Mouse (Mus musculus): ENCODE measurements around the gene Ddx23. TPM values are rescaled to one million over a fixed set of nuclear protein-coding genes. Genes with fewer than 3 reads are reported as not detected.

Ddx23 gene
- polyA plus RNA-seq, 1 experiment from 2014 or later = 16.4 TPM

GRCm38 (mm10) chr15:98646737-98647136 lies 16.0 kb downstream of the Ddx23 start:
- H3K36me3 ChIP-seq = peaks cover 97% of the 10 kb centered on the region
- no peaks in the 10 kb centered on the region for H3K9me3 ChIP-seq (replicated peaks)
- no peak overlapping the region for H3K4me3 ChIP-seq
- no peak overlapping the region for H3K27ac ChIP-seq (ENCODE audit: poor library complexity, severe bottlenecking)
- no peak overlapping the region for H3K4me2 ChIP-seq
- WGBS = 80% methylated on average over 8 of the region's 8 CpGs
- no peaks in the 10 kb centered on the region for H3K4me1 ChIP-seq (replicated peaks)
- H3K27me3 ChIP-seq (replicated peaks) = no peaks in the 10 kb centered on the region
- ATAC-seq (ENCODE audit: insufficient number of reproducible peaks, low FRiP score) = no peak
- H3K9ac ChIP-seq = no peak overlapping the region

DNA sequence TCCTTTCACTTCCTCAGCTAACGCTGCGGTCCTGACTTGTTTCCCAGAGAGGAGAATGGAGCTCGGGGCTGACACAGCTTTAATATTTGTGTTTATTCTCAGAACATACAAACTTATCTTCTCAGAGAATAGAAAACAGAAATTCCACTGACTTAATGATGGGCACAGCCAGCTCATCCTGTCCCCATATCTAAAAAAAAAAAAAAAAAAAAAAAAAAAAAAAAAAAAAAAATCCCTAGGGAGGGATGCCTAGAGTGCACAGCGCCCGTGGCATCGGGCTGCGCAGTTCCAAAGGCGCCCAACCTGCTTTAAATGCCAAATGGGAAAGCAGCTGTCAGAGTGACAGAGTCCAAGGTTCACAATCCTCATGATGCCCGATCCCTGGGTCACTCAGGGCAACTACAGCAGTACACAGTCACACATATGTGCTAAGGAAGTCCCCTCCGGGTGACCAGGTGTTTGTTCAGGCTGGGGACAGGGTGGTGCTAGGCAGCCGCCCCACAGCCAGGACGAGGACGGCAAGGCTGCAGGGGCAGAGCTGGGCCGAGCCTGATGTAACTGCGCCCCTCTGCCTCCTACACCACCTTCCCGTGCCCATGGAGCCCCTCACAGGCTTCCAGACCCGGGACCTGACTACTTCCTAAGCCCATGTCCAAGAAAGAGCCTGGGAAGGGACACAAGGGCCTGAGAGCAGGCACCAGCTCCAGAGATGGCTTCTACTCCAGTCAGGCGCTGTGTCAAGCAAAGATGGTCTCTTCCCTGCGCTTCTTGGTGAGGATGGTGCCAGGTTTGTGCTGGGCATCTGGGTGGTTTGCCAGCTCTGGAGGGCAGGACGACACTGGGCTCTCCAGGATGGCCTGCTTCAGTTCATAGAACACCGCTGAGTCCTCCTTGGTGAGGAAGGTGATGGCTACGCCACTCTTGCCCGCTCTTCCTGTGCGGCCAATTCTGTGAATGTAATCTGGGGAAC lies 17.4 kb downstream of the Ddx23 start:
- H3K4me3 ChIP-seq = no peak overlapping the region
- ATAC-seq (ENCODE audit: insufficient number of reproducible peaks, low FRiP score) = no peak
- no peak overlapping the region for H3K9ac ChIP-seq
- H3K4me2 ChIP-seq = no peak overlapping the region
- no peak overlapping the region for H3K27ac ChIP-seq (ENCODE audit: poor library complexity, severe bottlenecking)
- no peaks in the 10 kb centered on the region for H3K4me1 ChIP-seq (replicated peaks)
- H3K27me3 ChIP-seq (replicated peaks) = no peaks in the 10 kb centered on the region
- H3K9me3 ChIP-seq (replicated peaks) = no peaks in the 10 kb centered on the region
- 92% methylated on average over 24 of the region's 24 CpGs for WGBS
- peaks cover 92% of the 10 kb centered on the region for H3K36me3 ChIP-seq

GRCm38 (mm10) chr15:98644406-98644805 lies 18.3 kb downstream of the Ddx23 start:
- 87% methylated on average over 12 of the region's 12 CpGs for WGBS
- ATAC-seq (ENCODE audit: insufficient number of reproducible peaks, low FRiP score) = no peak
- no peaks in the 10 kb centered on the region for H3K9me3 ChIP-seq (replicated peaks)
- no peak overlapping the region for H3K4me2 ChIP-seq
- H3K4me3 ChIP-seq = no peak overlapping the region
- no peaks in the 10 kb centered on the region for H3K4me1 ChIP-seq (replicated peaks)
- H3K9ac ChIP-seq = no peak overlapping the region
- H3K36me3 ChIP-seq = peaks cover 85% of the 10 kb centered on the region
- H3K27ac ChIP-seq (ENCODE audit: poor library complexity, severe bottlenecking) = no peak overlapping the region
- 0 out of 2 replicates have a peak, but pooled peaks cover 3% of the 10 kb centered on the region for H3K27me3 ChIP-seq (replicated peaks)

- no peak overlapping the region for H3K27ac ChIP-seq (ENCODE audit: poor library complexity, severe bottlenecking)
- peaks cover 43% of the 10 kb centered on the region for H3K36me3 ChIP-seq
- no peak overlapping the region for H3K4me3 ChIP-seq
- H3K9me3 ChIP-seq (replicated peaks) = no peaks in the 10 kb centered on the region
- 34% methylated on average over 8 of the region's 8 CpGs for WGBS
- no peak overlapping the region for H3K4me2 ChIP-seq
- H3K4me1 ChIP-seq (replicated peaks) = peaks cover 11% of the 10 kb centered on the region
- H3K9ac ChIP-seq = no peak overlapping the region
- peaks cover 34% of the 10 kb centered on the region for H3K27me3 ChIP-seq (replicated peaks)
- no peak for ATAC-seq (ENCODE audit: insufficient number of reproducible peaks, low FRiP score)
Observed at GRCm38 (mm10) chr15:98640157-98640556, 22.5 kb downstream of the Ddx23 start.

DNA sequence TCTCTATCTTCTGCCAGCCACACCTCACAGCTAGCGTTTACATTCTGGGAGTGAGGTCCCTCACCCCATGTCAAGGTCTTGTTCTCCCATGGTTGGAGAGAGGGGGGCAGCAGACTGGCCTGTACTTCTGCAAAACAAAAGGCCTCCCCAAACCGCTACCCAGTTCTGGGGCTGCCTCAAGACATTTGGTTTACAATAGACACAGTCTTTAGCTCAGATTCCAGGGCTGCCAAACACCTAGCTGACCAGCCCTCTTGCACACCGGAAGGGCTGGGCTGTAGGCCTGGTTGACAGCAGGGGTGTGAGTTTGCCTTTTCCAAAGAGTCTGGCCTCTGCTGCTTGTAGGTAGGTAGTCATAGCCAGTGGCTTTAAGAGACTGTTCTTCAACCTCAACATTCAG lies 25.5 kb downstream of the Ddx23 start:
- H3K4me1 ChIP-seq (replicated peaks) = peaks cover 35% of the 10 kb centered on the region
- H3K4me3 ChIP-seq = no peak overlapping the region
- no peaks in the 10 kb centered on the region for H3K9me3 ChIP-seq (replicated peaks)
- H3K4me2 ChIP-seq = no peak overlapping the region
- 60% methylated on average over 3 of the region's 3 CpGs for WGBS
- H3K36me3 ChIP-seq = peaks cover 15% of the 10 kb centered on the region
- peaks cover 57% of the 10 kb centered on the region for H3K27me3 ChIP-seq (replicated peaks)
- H3K27ac ChIP-seq (ENCODE audit: poor library complexity, severe bottlenecking) = no peak overlapping the region
- H3K9ac ChIP-seq = no peak overlapping the region
- no peak for ATAC-seq (ENCODE audit: insufficient number of reproducible peaks, low FRiP score)

DNA sequence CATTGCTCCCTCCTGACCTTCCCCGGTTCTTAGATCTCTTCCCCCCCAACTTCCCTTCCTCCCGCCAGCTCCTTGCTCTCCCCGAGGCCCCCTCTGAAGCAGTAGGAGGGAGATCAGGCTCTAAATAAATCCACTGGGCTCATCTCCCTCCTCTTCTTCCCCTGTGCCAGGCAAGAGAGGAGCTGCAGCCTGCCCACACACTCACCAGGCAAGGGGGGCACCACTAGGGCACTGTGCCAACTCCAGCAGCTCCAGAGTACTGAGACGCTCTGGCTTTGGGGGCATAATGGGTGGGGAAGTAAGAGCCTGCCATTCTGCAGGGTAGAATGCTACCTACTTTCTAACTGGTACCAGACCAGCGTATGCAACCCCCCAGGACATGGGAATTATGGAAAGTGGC lies 26.2 kb downstream of the Ddx23 start:
- peaks cover 9% of the 10 kb centered on the region; the same call in 1 of the 2 replicates for H3K36me3 ChIP-seq
- no peak for ATAC-seq (ENCODE audit: insufficient number of reproducible peaks, low FRiP score)
- WGBS = 51% methylated on average over 5 of the region's 5 CpGs
- H3K4me1 ChIP-seq (replicated peaks) = peaks cover 41% of the 10 kb centered on the region
- H3K9me3 ChIP-seq (replicated peaks) = no peaks in the 10 kb centered on the region
- H3K4me3 ChIP-seq = no peak overlapping the region
- H3K27ac ChIP-seq (ENCODE audit: poor library complexity, severe bottlenecking) = no peak overlapping the region
- H3K9ac ChIP-seq = no peak overlapping the region
- peaks cover 62% of the 10 kb centered on the region for H3K27me3 ChIP-seq (replicated peaks)
- H3K4me2 ChIP-seq = peak overlapping the region; percentile 81; the same call in 1 of the 2 replicates

DNA sequence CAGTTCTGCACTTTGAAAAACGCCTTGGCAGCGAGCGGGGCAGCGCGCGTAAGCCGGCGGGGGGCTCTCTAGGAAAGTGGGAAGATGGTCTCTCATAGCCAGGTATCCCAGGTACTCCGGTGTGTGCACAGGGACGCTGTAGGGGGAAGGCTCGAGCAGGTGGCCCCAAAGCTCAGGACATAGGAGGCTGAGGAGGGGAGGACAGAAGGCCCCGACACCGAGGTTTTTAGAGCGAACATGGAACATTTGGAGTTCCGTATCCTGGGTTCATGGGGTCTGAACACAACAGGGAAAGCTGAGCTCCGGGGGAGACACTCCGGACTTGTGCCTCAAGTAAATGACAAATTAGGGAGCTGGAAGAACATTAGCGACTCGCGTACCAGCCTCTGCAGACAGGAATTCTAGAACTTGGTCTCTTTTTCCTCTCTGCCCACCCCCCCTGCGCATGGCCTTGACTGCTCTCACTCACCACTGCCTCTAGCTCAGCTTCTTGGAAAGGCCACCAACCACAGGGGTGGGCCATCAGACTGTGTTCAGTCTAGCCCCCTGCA lies 27.3 kb downstream of the Ddx23 start:
- Histone ChIP-seq H3K27ac (ENCODE audit: poor library complexity, severe bottlenecking) (no peak overlapping the region), H3K9ac (peak overlapping the region; percentile 80), H3K9me3 (replicated peaks) (no peaks in the 10 kb centered on the region), H3K36me3 (0 out of 2 replicates have a peak, but pooled peaks cover 2% of the 10 kb centered on the region), H3K4me1 (replicated peaks) (peaks cover 44% of the 10 kb centered on the region), H3K27me3 (replicated peaks) (peaks cover 74% of the 10 kb centered on the region), H3K4me2 (peak overlapping the region; percentile 81), H3K4me3 (peak overlapping the region; percentile 76)
- WGBS = 2% methylated on average over 21 of the region's 21 CpGs
- no peak for ATAC-seq (ENCODE audit: insufficient number of reproducible peaks, low FRiP score)

- H3K4me2 ChIP-seq = peak overlapping the region; percentile 81
- peak overlapping the region; percentile 76 for H3K4me3 ChIP-seq
- H3K27me3 ChIP-seq (replicated peaks) = peaks cover 78% of the 10 kb centered on the region
- peaks cover 45% of the 10 kb centered on the region for H3K4me1 ChIP-seq (replicated peaks)
- 1% methylated on average over 52 of the region's 65 CpGs for WGBS
- H3K9ac ChIP-seq = peak overlapping the region; percentile 80
- no peaks in the 10 kb centered on the region for H3K9me3 ChIP-seq (replicated peaks)
- H3K36me3 ChIP-seq = no peaks in the 10 kb centered on the region
- peak; percentile 54 for ATAC-seq (ENCODE audit: insufficient number of reproducible peaks, low FRiP score)
- H3K27ac ChIP-seq (ENCODE audit: poor library complexity, severe bottlenecking) = no peak overlapping the region; the same call in 1 of the 2 replicates
Observed at GRCm38 (mm10) chr15:98634541-98635081, 28.1 kb downstream of the Ddx23 start.

DNA sequence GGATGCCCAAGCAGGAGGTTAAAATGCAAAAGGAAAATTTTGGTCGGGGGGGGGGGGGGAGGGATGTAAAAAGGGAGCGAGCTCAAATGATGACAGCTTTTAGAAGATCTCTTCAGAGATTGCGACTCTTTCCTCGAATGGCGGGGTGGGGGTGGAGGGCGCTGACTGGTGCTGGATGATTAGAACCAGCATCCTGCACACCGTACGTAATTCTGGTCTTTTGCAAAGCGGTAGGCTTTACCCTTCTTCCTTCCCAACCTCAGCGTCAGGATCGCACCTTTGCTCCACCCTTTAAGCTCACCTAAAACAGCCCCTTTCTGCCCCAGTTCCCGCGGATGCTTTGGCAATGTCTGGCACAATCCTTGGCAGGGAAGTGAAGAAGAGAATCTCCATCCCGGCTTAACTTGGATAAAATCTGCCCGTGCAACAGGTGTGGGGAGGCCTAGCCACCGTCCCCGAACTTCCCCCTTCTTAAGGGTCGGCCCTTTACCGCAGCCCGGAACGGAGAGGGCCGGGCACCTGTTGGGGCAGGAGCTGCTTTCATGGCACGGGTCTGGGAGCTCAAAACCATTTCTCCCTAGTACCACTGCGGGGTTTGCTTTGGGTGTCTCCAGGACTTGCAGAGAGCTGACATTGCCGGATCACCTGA lies 28.7 kb downstream of the Ddx23 start:
- 2% methylated on average over 25 of the region's 25 CpGs for WGBS
- H3K27ac ChIP-seq (ENCODE audit: poor library complexity, severe bottlenecking) = no peak overlapping the region
- no peak for ATAC-seq (ENCODE audit: insufficient number of reproducible peaks, low FRiP score)
- H3K4me3 ChIP-seq = peak overlapping the region; percentile 76
- H3K4me1 ChIP-seq (replicated peaks) = peaks cover 51% of the 10 kb centered on the region
- H3K9ac ChIP-seq = peak overlapping the region; percentile 80
- H3K4me2 ChIP-seq = peak overlapping the region; percentile 81
- H3K9me3 ChIP-seq (replicated peaks) = no peaks in the 10 kb centered on the region
- H3K36me3 ChIP-seq = no peaks in the 10 kb centered on the region
- H3K27me3 ChIP-seq (replicated peaks) = peaks cover 76% of the 10 kb centered on the region

- H3K4me3 ChIP-seq = peak overlapping the region; percentile 76
- ATAC-seq (ENCODE audit: insufficient number of reproducible peaks, low FRiP score) = no peak
- WGBS = 5% methylated on average over 4 of the region's 4 CpGs
- H3K9ac ChIP-seq = no peak overlapping the region
- peaks cover 80% of the 10 kb centered on the region for H3K27me3 ChIP-seq (replicated peaks)
- no peaks in the 10 kb centered on the region for H3K9me3 ChIP-seq (replicated peaks)
- H3K4me2 ChIP-seq = peak overlapping the region; percentile 81
- H3K27ac ChIP-seq (ENCODE audit: poor library complexity, severe bottlenecking) = no peak overlapping the region
- peaks cover 57% of the 10 kb centered on the region for H3K4me1 ChIP-seq (replicated peaks)
- H3K36me3 ChIP-seq = no peaks in the 10 kb centered on the region
Observed at GRCm38 (mm10) chr15:98632921-98633320, 29.8 kb downstream of the Ddx23 start.
